26 mouse cellular contexts compared by ENCODE assay signal in the genomic region with DNA sequence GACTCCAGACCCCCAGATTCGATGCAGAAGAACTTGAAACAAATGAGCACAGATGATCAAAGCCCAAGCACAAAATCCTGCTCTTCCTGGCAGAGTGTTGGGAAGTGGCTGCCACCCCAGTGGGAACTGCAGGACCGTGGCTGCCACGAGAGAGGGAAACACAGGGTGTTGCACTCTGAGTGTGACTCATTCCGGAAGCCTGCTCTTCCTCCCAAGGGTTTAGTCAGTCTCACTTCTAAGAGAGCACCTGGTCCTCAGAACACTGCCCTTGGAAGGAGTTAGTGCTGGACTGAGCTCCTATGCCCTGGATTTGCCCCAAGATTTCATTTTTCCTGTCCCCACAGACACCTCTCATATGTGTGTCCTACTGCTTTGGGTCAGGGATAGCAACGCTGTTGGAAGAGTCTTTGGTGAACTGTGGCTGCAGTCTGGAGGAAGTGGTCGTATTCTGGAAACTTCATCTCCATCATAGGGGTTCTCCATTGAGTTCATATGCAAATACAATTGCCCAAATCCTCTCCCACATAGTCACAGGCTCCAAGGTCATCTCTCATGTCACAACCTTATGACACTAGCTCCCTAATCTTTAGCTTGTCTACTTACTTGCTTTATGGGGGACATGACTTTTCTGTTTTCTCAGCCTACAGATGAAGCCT.
A peak's percentile ranks its signal among the peaks of the same experiment; 100 is the strongest.
DNase-seq lines count a peak whose midpoint lies in the region; TF ChIP-seq lines count a peak whose summit lies in the region.
"Had no signal": no experiment of that assay in that cellular context is flagged by ENCODE, and none has a peak within 500 bp of the region (broad histone marks: within the 10 kb centered on the region; RNA-seq: fewer than 3 reads in every experiment).

No protein-coding gene starts in this region.

- DNase-seq in adrenal gland, adult 2 months, result peak; percentile 9
- DNase-seq in adrenal gland, adult 18-20 months (ENCODE audit: low spot score in 2 of 2), result no peak
- peak; percentile 13 for DNase-seq in 3T3-L1 (ENCODE audit: low read depth, low spot score)
- DNase-seq in CH12.LX (ENCODE audit: extremely low read depth), result peak; percentile 83
- no peak for DNase-seq in natural killer cell, adult 2 months (ENCODE audit: low spot score in 2 of 2)
- DNase-seq in left cerebral cortex, postnatal 10 days (ENCODE audit: extremely low spot score in 1 of 2, low spot score in 2 of 2), result no peak
- DNase-seq: cerebellum, adult 11 months; cerebellum, adult 8-10 months; cerebellum, postnatal 10 days; cerebellum, postnatal 36 days; embryo, embryonic 11 days; gastrocnemius, postnatal 25 days; heart, adult 2 months; kidney, adult 11 months; kidney, adult 8-10 months had no signal

- in situ Hi-C loops in CH12.LX (cut with MboI; ENCODE audit: low pct_ligation_motif_present, low pct_unique_long_range_greater_than_20kb, low sequenced_read_pairs), result no loop called here

- H3K36me3 ChIP-seq in CH12.LX (replicated peaks in 1 of 2; ENCODE audit: control insufficient read depth in 1 of 2, insufficient read depth in 1 of 2, low read length in 1 of 2), result no peaks in the 10 kb centered on the region
- H3K36me3 ChIP-seq: embryonic facial prominence, embryonic 10.5 days; embryonic facial prominence, embryonic 13.5 days; forebrain, embryonic 12.5 days; forebrain, embryonic 15.5 days; G1E; heart, embryonic 10.5 days; hindbrain, embryonic 12.5 days; hindbrain, embryonic 15.5 days; intestine, embryonic 15.5 days had no signal

- dilution Hi-C loops in CH12.LX (cut with MboI; ENCODE audit: extremely low pct_ligation_motif_present, extremely low pct_unique_long_range_greater_than_20kb, low sequenced_read_pairs), result no loop called here

- peak overlapping the region; percentile 45; the same call in 1 of the 2 replicates for H3K27ac ChIP-seq in CH12.LX (ENCODE audit: insufficient read depth, low read depth)
- H3K27ac ChIP-seq: embryonic facial prominence, embryonic 10.5 days; embryonic facial prominence, embryonic 13.5 days; forebrain, embryonic 12.5 days; forebrain, embryonic 15.5 days; heart, adult 2 months; heart, embryonic 10.5 days; hindbrain, embryonic 12.5 days; hindbrain, embryonic 15.5 days; intestine, embryonic 15.5 days had no signal

- TF ChIP-seq CTCF in CH12.LX (conservative IDR thresholded peaks at IDR 0.05 in 1 of 2, IDR thresholded peaks at IDR 0.05 in 1 of 2; ENCODE audit: low read depth in 2 of 2, low read length in 2 of 2), result no peak

- no peak for TF ChIP-seq RAD21 in CH12.LX (IDR thresholded peaks at IDR 0.05; ENCODE audit: low read depth, low read length)

- H3K79me2 ChIP-seq in CH12.LX (replicated peaks; ENCODE audit: control insufficient read depth, extremely low read depth, insufficient read depth, poor library complexity, severe bottlenecking), result no peaks in the 10 kb centered on the region

- TF ChIP-seq EP300 in CH12.LX (IDR thresholded peaks at IDR 0.05; ENCODE audit: low read length), result peak; percentile 95

- no peak for TF ChIP-seq POLR2A in CH12.LX (IDR thresholded peaks at IDR 0.05; ENCODE audit: low read depth, low read length)

- H3K4me3 ChIP-seq in CH12.LX (replicated peaks in 1 of 3; ENCODE audit: low read depth in 2 of 3, low read length in 2 of 3, poor library complexity in 1 of 3), result no peak overlapping the region
- H3K4me3 ChIP-seq: embryonic facial prominence, embryonic 10.5 days; embryonic facial prominence, embryonic 13.5 days; erythroblast, embryonic 14.5 days; forebrain, embryonic 12.5 days; forebrain, embryonic 15.5 days; heart, adult 2 months; heart, embryonic 10.5 days; hindbrain, embryonic 12.5 days; hindbrain, embryonic 15.5 days; intestine, embryonic 15.5 days had no signal

- H3K4me2 ChIP-seq in CH12.LX (ENCODE audit: insufficient read depth, low read depth, poor library complexity, severe bottlenecking), result peak overlapping the region; percentile 72
- H3K4me2 ChIP-seq: embryonic facial prominence, embryonic 13.5 days; forebrain, embryonic 12.5 days; forebrain, embryonic 15.5 days; hindbrain, embryonic 12.5 days; hindbrain, embryonic 15.5 days; intestine, embryonic 15.5 days had no signal

- H3K9ac ChIP-seq in CH12.LX (ENCODE audit: insufficient read depth, low read depth), result no peak overlapping the region
- H3K9ac ChIP-seq: embryonic facial prominence, embryonic 13.5 days; forebrain, embryonic 12.5 days; forebrain, embryonic 15.5 days; hindbrain, embryonic 12.5 days; hindbrain, embryonic 15.5 days; intestine, embryonic 15.5 days had no signal

- H3K27me3 ChIP-seq in CH12.LX (replicated peaks), result peaks cover 3% of the 10 kb centered on the region
- H3K27me3 ChIP-seq: embryonic facial prominence, embryonic 13.5 days; forebrain, embryonic 12.5 days; forebrain, embryonic 15.5 days; hindbrain, embryonic 12.5 days; hindbrain, embryonic 15.5 days; intestine, embryonic 15.5 days; Patski had no signal

- intact Hi-C loops in left cerebral cortex, postnatal 10 days (cut with DNase I), result no loop called here

- peaks cover 15 to 34% of the 10 kb centered on the region in 2 experiments for H3K4me1 ChIP-seq in CH12.LX (ENCODE audit: control insufficient read depth in 1 of 2, insufficient read depth in 2 of 2)
- H3K4me1 ChIP-seq: embryonic facial prominence, embryonic 10.5 days; embryonic facial prominence, embryonic 13.5 days; forebrain, embryonic 12.5 days; forebrain, embryonic 15.5 days; hindbrain, embryonic 12.5 days; hindbrain, embryonic 15.5 days; intestine, embryonic 15.5 days had no signal

- peaks cover 3% of the 10 kb centered on the region for H3K9me3 ChIP-seq in CH12.LX (replicated peaks; ENCODE audit: low read length)
- H3K9me3 ChIP-seq: embryonic facial prominence, embryonic 10.5 days; embryonic facial prominence, embryonic 13.5 days; forebrain, embryonic 12.5 days; forebrain, embryonic 15.5 days; G1E; heart, embryonic 10.5 days; hindbrain, embryonic 12.5 days; hindbrain, embryonic 15.5 days; intestine, embryonic 15.5 days had no signal

TF ChIP-seq in CH12.LX, 34 proteins besides CTCF, POLR2A, EP300 and RAD21:
- TF ChIP-seq JUN (IDR thresholded peaks at IDR 0.05; ENCODE audit: insufficient read depth, low read depth, low read length), result peak; percentile 83
- TF ChIP-seq MEF2A (IDR thresholded peaks at IDR 0.05; ENCODE audit: borderline replicate concordance, low read depth, low read length), result peak; percentile 76
- no peak for TF ChIP-seq ZNF384 (IDR thresholded peaks at IDR 0.05; ENCODE audit: low read depth, low read length)
- TF ChIP-seq BHLHE40 (IDR thresholded peaks at IDR 0.05; ENCODE audit: low read depth, low read length), result peak; percentile 89
- TF ChIP-seq PAX5 (IDR thresholded peaks at IDR 0.05; ENCODE audit: low read length), result no peak
- TF ChIP-seq SMC3 (IDR thresholded peaks at IDR 0.05; ENCODE audit: low read depth, low read length), result peak; percentile 16; the same call in 1 of the 2 replicates
- no peak for TF ChIP-seq ZMIZ1 (IDR thresholded peaks at IDR 0.05; ENCODE audit: low read depth, low read length)
- peak; percentile 65 for TF ChIP-seq MAX (IDR thresholded peaks at IDR 0.05; ENCODE audit: low read length)
- TF ChIP-seq HCFC1 (IDR thresholded peaks at IDR 0.05; ENCODE audit: low read depth, low read length), result peak; percentile 66
- TF ChIP-seq MYC (IDR thresholded peaks at IDR 0.05; ENCODE audit: low read depth, low read length), result 0 out of 2 replicates have a peak, but pooled peaks have one; percentile 59
- TF ChIP-seq SIN3A (IDR thresholded peaks at IDR 0.05; ENCODE audit: low read length), result no peak
- peak; percentile 69 for TF ChIP-seq ETS1 (conservative IDR thresholded peaks at IDR 0.05; ENCODE audit: low read depth, low read length)
- TF ChIP-seq JUND (conservative IDR thresholded peaks at IDR 0.05; ENCODE audit: low read depth, low read length), result peak; percentile 93
- TF ChIP-seq USF1 (IDR thresholded peaks at IDR 0.05; ENCODE audit: low read depth, low read length), result no peak
- 0 out of 2 replicates have a peak, but pooled peaks have one; percentile 67 for TF ChIP-seq MAZ (IDR thresholded peaks at IDR 0.05; ENCODE audit: low read depth, low read length)
- TF ChIP-seq RCOR1 (conservative IDR thresholded peaks at IDR 0.05; ENCODE audit: low read depth, low read length), result peak; percentile 95
- peak; percentile 74 for TF ChIP-seq CHD2 (IDR thresholded peaks at IDR 0.05; ENCODE audit: low read length)
- peak; percentile 95 for TF ChIP-seq IRF4 (IDR thresholded peaks at IDR 0.05; ENCODE audit: low read depth, low read length)
- peak; percentile 94 for TF ChIP-seq TCF12 (IDR thresholded peaks at IDR 0.05; ENCODE audit: low read depth, low read length)
- peak; percentile 49; the same call in 1 of the 2 replicates for TF ChIP-seq NELFE (IDR thresholded peaks at IDR 0.05; ENCODE audit: low read depth, low read length)
- TF ChIP-seq ELF1 (IDR thresholded peaks at IDR 0.05; ENCODE audit: low read depth, low read length), result peak; percentile 57; the same call in 1 of the 2 replicates
- no peak for TF ChIP-seq GABPA (IDR thresholded peaks at IDR 0.05; ENCODE audit: insufficient replicate concordance, low read depth, low read length)
- no peak for TF ChIP-seq KAT2A (IDR thresholded peaks at IDR 0.05; ENCODE audit: insufficient replicate concordance, low read length)
- 0 out of 2 replicates have a peak, but pooled peaks have one; percentile 48 for TF ChIP-seq MAFK (IDR thresholded peaks at IDR 0.05; ENCODE audit: insufficient replicate concordance, low read length)

Comparison
In these comparisons a context has a peak if more than half of its experiments do, and no peak if none do; other contexts are left out.
1. DNase-seq: peak in adrenal gland, adult 2 months (single experiment), 3T3-L1 (single experiment) and CH12.LX (single experiment); none in adrenal gland, adult 18-20 months (0 of 2), natural killer cell, adult 2 months (0 of 2) and left cerebral cortex, postnatal 10 days (0 of 2).